Comparison of ENCODE assay signal across 9 mouse cellular contexts in the genomic region with DNA sequence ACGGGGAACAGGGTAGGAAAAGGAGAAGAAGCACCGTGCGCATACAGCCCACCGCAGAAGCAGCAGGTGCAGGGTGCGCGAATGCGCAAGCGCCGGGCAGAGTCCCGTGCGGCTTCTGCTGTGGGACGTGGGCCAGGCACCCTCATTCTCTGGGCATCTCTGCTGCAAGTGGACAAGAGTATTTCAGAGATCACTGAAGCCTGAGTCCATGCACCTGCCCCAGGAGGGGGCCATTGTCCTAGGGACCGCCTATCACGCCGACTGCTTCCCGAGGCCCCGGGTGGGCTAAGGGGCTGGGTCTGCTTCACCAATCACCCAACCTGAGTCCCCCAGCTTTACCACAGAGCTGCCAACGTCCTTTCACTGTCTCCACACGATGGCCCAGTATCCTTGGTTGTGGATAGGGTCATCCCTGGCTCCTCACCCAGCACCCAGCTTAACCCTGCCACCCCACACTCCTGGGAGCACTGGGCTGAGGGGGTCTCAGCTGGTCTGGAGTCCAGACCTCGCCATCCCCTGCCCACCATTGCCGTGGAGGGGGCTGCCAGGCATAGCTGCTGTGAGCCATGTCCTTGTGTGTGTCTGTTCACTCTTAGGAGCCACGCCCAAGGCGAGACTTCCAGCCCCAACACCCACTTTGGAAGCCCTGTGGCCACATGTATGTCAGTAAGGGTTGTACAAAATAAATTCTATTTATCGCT.
DNase-seq lines count a peak whose midpoint lies in the region; ATAC-seq lines count a peak whose summit lies in the region.
"Had no signal": no experiment of that assay in that cellular context is flagged by ENCODE, and none has a peak within 500 bp of the region (broad histone marks: within the 10 kb centered on the region; RNA-seq: fewer than 3 reads in every experiment).

No protein-coding gene starts in this region.

- no peak overlapping the region for H3K27ac ChIP-seq in heart, embryonic 15.5 days
- peak overlapping the region; percentile 35 for H3K27ac ChIP-seq in embryonic facial prominence, embryonic 10.5 days (replicated peaks)
- peak overlapping the region; percentile 78 for H3K27ac ChIP-seq in hindbrain, embryonic 10.5 days
- peak overlapping the region; percentile 36; the same call in 1 of the 2 replicates for H3K27ac ChIP-seq in midbrain, embryonic 12.5 days (replicated peaks)

- intact Hi-C loops in left cerebral cortex, postnatal 14 days (cut with DNase I): no loop called here

- H3K4me2 ChIP-seq in heart, embryonic 15.5 days: peak overlapping the region; percentile 30; the same call in 1 of the 2 replicates
- H3K4me2 ChIP-seq in midbrain, embryonic 12.5 days (replicated peaks): peak overlapping the region; percentile 66

- DNase-seq in heart, adult 9 months (ENCODE audit: low spot score in 2 of 2): no peak
- DNase-seq in embryonic facial prominence, embryonic 10.5 days (ENCODE audit: low spot score): no peak
- no peak for DNase-seq in hindbrain, embryonic 10.5 days (ENCODE audit: low spot score)
- DNase-seq in retina, embryonic 14.5 days (ENCODE audit: low spot score): no peak
- DNase-seq in yolk sac, embryonic 10.5 days (ENCODE audit: low spot score): no peak
- no peak for DNase-seq in left cerebral cortex, postnatal 14 days (ENCODE audit: low spot score in 2 of 2)

- peaks cover 88% of the 10 kb centered on the region for H3K27me3 ChIP-seq in heart, embryonic 15.5 days
- peaks cover 79% of the 10 kb centered on the region for H3K27me3 ChIP-seq in embryonic facial prominence, embryonic 10.5 days (replicated peaks; ENCODE audit: low read depth, poor library complexity, severe bottlenecking)
- H3K27me3 ChIP-seq in hindbrain, embryonic 10.5 days (ENCODE audit: insufficient read depth, poor library complexity, severe bottlenecking): peaks cover 59% of the 10 kb centered on the region
- H3K27me3 ChIP-seq in midbrain, embryonic 12.5 days: peaks cover 53% of the 10 kb centered on the region

- WGBS in heart, embryonic 15.5 days: 26% methylated on average over 24 of the region's 24 CpGs
- 18% methylated on average over 24 of the region's 24 CpGs for WGBS in embryonic facial prominence, embryonic 10.5 days
- 20% methylated on average over 24 of the region's 24 CpGs for WGBS in hindbrain, embryonic 10.5 days
- WGBS in midbrain, embryonic 12.5 days: 15% methylated on average over 24 of the region's 24 CpGs

- no peaks in the 10 kb centered on the region for H3K9me3 ChIP-seq in heart, embryonic 15.5 days (replicated peaks)
- H3K9me3 ChIP-seq in embryonic facial prominence, embryonic 10.5 days: no peaks in the 10 kb centered on the region
- H3K9me3 ChIP-seq in hindbrain, embryonic 10.5 days: no peaks in the 10 kb centered on the region
- no peaks in the 10 kb centered on the region for H3K9me3 ChIP-seq in midbrain, embryonic 12.5 days
- H3K9me3 ChIP-seq: megakaryocyte, embryonic 14.5 days had no signal

- peak overlapping the region; percentile 18; the same call in 1 of the 2 replicates for H3K4me3 ChIP-seq in heart, embryonic 15.5 days
- H3K4me3 ChIP-seq in embryonic facial prominence, embryonic 10.5 days: peak overlapping the region; percentile 56
- peak overlapping the region; percentile 53 for H3K4me3 ChIP-seq in hindbrain, embryonic 10.5 days
- peak overlapping the region; percentile 41 for H3K4me3 ChIP-seq in midbrain, embryonic 12.5 days
- H3K4me3 ChIP-seq: megakaryocyte, embryonic 14.5 days had no signal

- no peak for ATAC-seq in heart, embryonic 15.5 days (replicated peaks; ENCODE audit: insufficient number of reproducible peaks, insufficient read depth, low FRiP score, low read depth)
- peak; percentile 31; the same call in 1 of the 2 replicates for ATAC-seq in midbrain, embryonic 12.5 days (ENCODE audit: low FRiP score, low read depth)

- H3K9ac ChIP-seq in heart, embryonic 15.5 days: no peak overlapping the region
- peak overlapping the region; percentile 59 for H3K9ac ChIP-seq in midbrain, embryonic 12.5 days (replicated peaks)

- no peaks in the 10 kb centered on the region for H3K36me3 ChIP-seq in heart, embryonic 15.5 days
- H3K36me3 ChIP-seq in embryonic facial prominence, embryonic 10.5 days (replicated peaks): no peaks in the 10 kb centered on the region
- H3K36me3 ChIP-seq in hindbrain, embryonic 10.5 days: no peaks in the 10 kb centered on the region
- no peaks in the 10 kb centered on the region for H3K36me3 ChIP-seq in midbrain, embryonic 12.5 days

- H3K4me1 ChIP-seq in heart, embryonic 15.5 days (replicated peaks): peaks cover 20% of the 10 kb centered on the region
- H3K4me1 ChIP-seq in embryonic facial prominence, embryonic 10.5 days: peaks cover 51% of the 10 kb centered on the region
- H3K4me1 ChIP-seq in hindbrain, embryonic 10.5 days (replicated peaks): peaks cover 58% of the 10 kb centered on the region
- peaks cover 31% of the 10 kb centered on the region for H3K4me1 ChIP-seq in midbrain, embryonic 12.5 days
